9 mouse cellular contexts compared by ENCODE assay signal in the genomic region with DNA sequence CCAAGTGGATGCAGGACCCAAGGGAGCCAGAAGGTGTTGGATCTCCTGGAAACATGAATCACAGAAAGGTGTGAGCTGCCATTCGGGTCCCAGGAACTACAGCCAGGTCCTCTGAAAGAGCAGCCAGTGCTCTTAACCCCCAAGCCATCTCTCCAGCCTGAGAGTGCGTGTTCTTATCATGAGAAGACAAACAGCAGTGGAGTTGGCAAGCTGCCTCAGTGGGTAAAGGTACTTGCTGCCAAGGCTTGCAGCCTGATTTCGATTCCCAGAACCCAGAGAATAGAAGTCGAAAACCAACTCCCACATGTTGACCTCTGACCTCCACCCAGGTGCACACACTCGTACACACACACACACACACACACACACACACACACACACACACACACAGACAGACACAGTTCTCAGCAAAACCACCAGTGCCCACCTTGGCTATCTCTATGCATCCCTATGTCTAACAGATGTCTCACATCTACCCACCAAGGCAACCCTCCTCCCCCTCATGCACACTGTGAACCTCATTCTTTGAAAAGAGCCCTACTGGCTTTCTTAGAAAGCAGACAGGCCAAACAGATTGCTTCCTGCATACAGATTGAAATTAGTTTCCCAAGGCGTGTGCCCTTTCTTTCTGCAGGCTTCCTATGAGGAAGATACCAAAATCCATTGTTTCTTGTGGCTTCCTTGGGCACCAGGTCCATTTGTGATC. TPM values are rescaled to one million over a fixed set of nuclear protein-coding genes. Genes with fewer than 3 reads are reported as not detected.
DNase-seq lines count a peak whose midpoint lies in the region; ATAC-seq lines count a peak whose summit lies in the region.
"Had no signal": no experiment of that assay in that cellular context is flagged by ENCODE, and none has a peak within 500 bp of the region (broad histone marks: within the 10 kb centered on the region; RNA-seq: fewer than 3 reads in every experiment).

No protein-coding gene starts in this region.

- no peaks in the 10 kb centered on the region for H3K9me3 ChIP-seq in midbrain, embryonic 12.5 days

- peak; percentile 41 for DNase-seq in kidney, postnatal 10 days
- DNase-seq in kidney, adult 11 months = no peak
- DNase-seq in adrenal gland, adult 8-10 months = peak; percentile 60
- DNase-seq in heart, postnatal 36 days = peak; percentile 46 to 51
- DNase-seq in retina, postnatal 1 day = no peak
- no peak for DNase-seq in cerebellum, adult 9-10 months
- no peak for DNase-seq in cerebellum, adult 11 months

- no peak overlapping the region for H3K4me3 ChIP-seq in midbrain, embryonic 12.5 days

- 72% methylated on average over 6 of the region's 6 CpGs for WGBS in midbrain, embryonic 12.5 days

- peaks cover 50% of the 10 kb centered on the region for H3K4me1 ChIP-seq in midbrain, embryonic 12.5 days

- no peak overlapping the region for H3K4me2 ChIP-seq in midbrain, embryonic 12.5 days (replicated peaks)

- H3K27ac ChIP-seq in midbrain, embryonic 12.5 days (replicated peaks) = peak overlapping the region; percentile 58

- intact Hi-C loops in heart, postnatal 36 days (cut with DNase I) = no loop called here

- no peak overlapping the region for H3K9ac ChIP-seq in midbrain, embryonic 12.5 days (replicated peaks)

- no peak for ATAC-seq in midbrain, embryonic 12.5 days (ENCODE audit: low FRiP score, low read depth)
- ATAC-seq: Patski had no signal

- H3K36me3 ChIP-seq in midbrain, embryonic 12.5 days = no peaks in the 10 kb centered on the region

- peaks cover 4% of the 10 kb centered on the region; the same call in 1 of the 2 replicates for H3K27me3 ChIP-seq in midbrain, embryonic 12.5 days
- H3K27me3 ChIP-seq: Patski had no signal

RNA-seq across cellular contexts. Expression of a gene that starts 43.4 kb away (rescaled TPM):
- 100 to 1,000 TPM in 2 of 4 experiments, 10 to 100 TPM in 2; 62.9 to 122 (median 86.9) TPM for total RNA-seq in adrenal gland, adult 8-10 months (2022)
- total RNA-seq in heart, postnatal 36 days (2021) = 10 to 100 TPM; 46.8 to 49.4 TPM
- polyA plus RNA-seq in midbrain, embryonic 12.5 days (2016; fragmentation: Nextera tagmentation; extraction: Ambion mirVana) = 52.1 and 58.9 TPM in 2 replicates

RNA-seq across cellular contexts. Expression of a gene that starts 54.3 kb away (rescaled TPM):
- under 1 TPM in 1 of 4 experiments, not detected in 3; 0.30 TPM for total RNA-seq in adrenal gland, adult 8-10 months (2022)
- not detected for total RNA-seq in heart, postnatal 36 days (2021)
- polyA plus RNA-seq in midbrain, embryonic 12.5 days (2016; fragmentation: Nextera tagmentation; extraction: Ambion mirVana) = not detected in 2 replicates

Comparison
In these comparisons a context has a peak if more than half of its experiments do, and no peak if none do; other contexts are left out.
1. DNase-seq: peak in kidney, postnatal 10 days (single experiment), adrenal gland, adult 8-10 months (single experiment) and heart, postnatal 36 days (2 of 2); none in kidney, adult 11 months (single experiment), retina, postnatal 1 day (single experiment), cerebellum, adult 9-10 months (single experiment) and cerebellum, adult 11 months (single experiment).